Mouse (Mus musculus) stomach, embryonic 15.5 days (tissue): ENCODE measurements around the gene Fez2. TPM values are rescaled to one million over a fixed set of nuclear protein-coding genes. Genes with fewer than 3 reads are reported as not detected.

ENCODE experiments used
- ATAC-seq: fragments of 200-750 bp; cut with Nextera tagmentation; 2 replicates; pipeline ENCODE4 v1.8.0; 2017; ENCODE audit warnings: low read depth, moderate number of reproducible peaks, moderate TSS enrichment; ENCODE audit not compliant: insufficient read depth, low FRiP score
- H3K27ac ChIP-seq: fragments of 300-500 bp; sonication (generic); 2 replicates; pipeline ENCODE4 v1.5.1; 2015; ENCODE audit warnings: mild to moderate bottlenecking, inconsistent platforms
- H3K27me3 ChIP-seq: fragments of 300-500 bp; sonication (generic); replicated peaks from 2 replicates; pipeline ENCODE4 v1.6.1; 2015; ENCODE audit warnings: inconsistent platforms
- H3K36me3 ChIP-seq: fragments of 300-500 bp; sonication (generic); 2 replicates; pipeline ENCODE4 v1.6.1; 2015; ENCODE audit warnings: inconsistent platforms
- H3K4me1 ChIP-seq: fragments of 300-500 bp; sonication (generic); 2 replicates; pipeline ENCODE4 v1.6.1; 2015; ENCODE audit warnings: inconsistent platforms
- H3K4me2 ChIP-seq: fragments of 300-500 bp; sonication (generic); 2 replicates; pipeline ENCODE4 v1.6.1; 2015; ENCODE audit warnings: mild to moderate bottlenecking, inconsistent platforms
- H3K4me3 ChIP-seq: fragments of 300-500 bp; sonication (generic); replicated peaks from 2 replicates; pipeline ENCODE4 v1.5.1; 2015; ENCODE audit warnings: inconsistent platforms
- H3K9ac ChIP-seq: fragments of 300-500 bp; sonication (generic); 2 replicates; pipeline ENCODE4 v1.6.1; 2015; ENCODE audit warnings: inconsistent platforms
- H3K9me3 ChIP-seq: fragments of 300-500 bp; sonication (generic); 2 replicates; pipeline ENCODE4 v1.6.1; 2016; ENCODE audit warnings: inconsistent platforms
- WGBS: fragments of 180-500 bp; shearing (Covaris S2); methylation state at CpG from one replicate; pipeline ENCODE4 v1.1.7; 2015; 5-methylcytosine and 5-hydroxymethylcytosine counted together
- polyA plus RNA-seq: library from polyadenylated mRNA; unstranded; fragments of >200 nt; fragmentation: Nextera tagmentation; extraction: Ambion mirVana; gene quantifications from 2 replicates; pipeline ENCODE4 v1.2.1, GENCODE M21; 2015

Fez2 gene
- polyA plus RNA-seq, 1 experiment from 2014 or later, result 39.6 TPM

DNA sequence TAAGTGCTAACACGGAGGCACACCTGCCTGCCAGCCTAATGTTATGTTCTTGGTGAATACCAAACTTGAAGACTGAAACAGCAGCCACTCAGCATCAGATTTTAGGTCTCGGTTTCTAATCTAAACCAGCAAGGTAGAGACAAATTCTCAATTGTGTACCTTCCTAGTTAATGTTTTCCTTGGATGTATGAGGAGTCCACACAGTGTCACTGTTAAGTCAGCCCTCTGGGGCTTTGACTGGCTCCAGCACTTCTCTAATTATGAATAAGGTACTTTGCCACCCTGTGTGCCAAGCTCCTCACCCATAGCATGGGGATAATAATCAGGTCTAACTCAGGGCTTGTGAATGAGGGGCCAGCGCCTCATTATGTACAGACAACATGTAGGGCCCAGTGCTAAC is 35.6 kb downstream of the Fez2 start:
- Histone ChIP-seq H3K4me2 (no peak overlapping the region), H3K9me3 (no peaks in the 10 kb centered on the region), H3K4me1 (no peaks in the 10 kb centered on the region), H3K27ac (no peak overlapping the region), H3K9ac (no peak overlapping the region), H3K36me3 (0 out of 2 replicates have a peak, but pooled peaks cover 9% of the 10 kb centered on the region), H3K4me3 (no peak overlapping the region), H3K27me3 (no peaks in the 10 kb centered on the region)
- 84% methylated on average over 3 of the region's 3 CpGs for WGBS
- ATAC-seq, result no peak

DNA sequence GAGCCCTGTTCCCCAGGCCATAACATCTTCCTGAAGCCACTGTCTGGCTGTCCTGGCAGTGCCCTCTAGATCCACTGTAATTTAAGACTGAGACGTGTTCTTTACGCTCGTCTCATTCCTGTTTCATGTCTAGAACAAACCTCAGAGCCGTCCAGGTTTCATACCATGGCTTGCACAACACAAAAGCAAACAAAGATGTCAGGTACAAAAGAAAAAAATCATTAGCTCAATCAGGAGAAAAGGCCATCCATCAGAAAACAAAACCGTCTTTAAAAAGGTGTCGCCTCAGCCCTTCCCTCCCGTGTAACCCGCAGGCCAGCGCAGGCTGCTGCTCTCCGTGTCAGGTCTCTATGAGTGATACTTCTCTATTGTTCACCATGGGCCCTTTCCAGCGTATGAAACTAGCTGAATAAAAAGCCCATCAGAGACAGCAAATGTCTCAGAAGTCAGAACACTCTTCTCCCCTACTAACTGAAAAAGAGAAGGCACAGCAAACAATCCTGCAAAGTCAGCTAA is 38.2 kb downstream of the Fez2 start:
- Histone ChIP-seq H3K4me2 (no peak overlapping the region), H3K36me3 (peaks cover 14% of the 10 kb centered on the region; the same call in 1 of the 2 replicates), H3K4me3 (no peak overlapping the region), H3K4me1 (no peaks in the 10 kb centered on the region), H3K27ac (no peak overlapping the region), H3K9ac (no peak overlapping the region), H3K9me3 (no peaks in the 10 kb centered on the region), H3K27me3 (no peaks in the 10 kb centered on the region)
- no peak for ATAC-seq
- WGBS, result 59% methylated on average over 11 of the region's 11 CpGs

DNA sequence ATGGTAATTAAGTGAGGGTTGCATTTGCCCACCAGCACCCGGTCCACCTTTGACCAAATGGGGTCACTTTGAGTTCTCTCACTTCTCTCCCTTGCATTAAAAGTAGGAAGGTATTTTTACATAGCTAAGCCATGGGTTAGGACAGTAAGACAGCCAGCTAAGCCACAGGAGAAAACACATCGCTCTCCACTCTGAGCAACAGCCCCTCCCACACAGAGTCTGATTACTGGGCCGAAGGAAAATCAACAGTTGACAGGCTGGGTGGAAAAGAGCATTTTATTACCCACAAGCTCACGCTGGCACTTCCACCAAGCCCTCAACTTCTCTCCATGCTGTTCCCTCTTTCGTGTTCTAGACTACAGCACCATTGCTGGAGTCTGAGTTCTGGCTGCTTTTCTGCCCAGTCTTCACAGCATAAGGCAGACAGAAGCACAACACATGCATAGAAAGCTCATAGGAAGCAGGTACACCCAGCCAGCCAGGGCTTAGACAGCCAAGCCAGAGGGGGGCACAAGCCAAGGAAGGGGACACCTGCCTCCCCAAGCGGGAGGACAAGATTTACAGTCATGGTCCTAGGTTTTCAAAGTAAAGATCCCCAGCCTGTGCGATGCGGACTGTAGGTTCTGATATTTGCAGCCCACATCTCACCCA is 38.7 kb downstream of the Fez2 start:
- Histone ChIP-seq H3K4me2 (no peak overlapping the region), H3K36me3 (peaks cover 14% of the 10 kb centered on the region; the same call in 1 of the 2 replicates), H3K9ac (no peak overlapping the region), H3K27ac (no peak overlapping the region), H3K27me3 (no peaks in the 10 kb centered on the region), H3K4me3 (no peak overlapping the region), H3K9me3 (no peaks in the 10 kb centered on the region), H3K4me1 (no peaks in the 10 kb centered on the region)
- WGBS, result 75% methylated on average over 8 of the region's 8 CpGs
- no peak for ATAC-seq

DNA sequence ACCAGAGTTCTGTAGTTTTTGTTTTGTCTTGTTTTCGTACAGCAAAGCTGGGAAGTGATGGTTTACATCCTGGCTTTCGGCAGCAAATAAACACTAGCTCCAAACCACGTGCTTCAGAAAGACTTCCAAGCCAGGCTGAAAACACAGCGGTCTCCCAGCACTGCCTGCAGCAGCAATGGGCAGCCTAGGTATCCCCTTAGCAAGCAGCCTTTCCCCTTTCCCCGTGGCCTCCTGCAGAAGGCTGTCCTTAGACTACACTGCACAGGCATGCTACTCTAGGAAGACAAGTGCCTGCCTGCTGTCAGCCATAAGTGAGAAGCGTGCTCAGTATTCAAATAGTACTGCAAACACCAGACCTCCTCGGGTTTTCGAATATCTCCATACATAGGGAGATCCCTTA is 41.4 kb downstream of the Fez2 start:
- no peak for ATAC-seq
- Histone ChIP-seq H3K9me3 (no peaks in the 10 kb centered on the region), H3K27ac (no peak overlapping the region), H3K36me3 (peaks cover 14% of the 10 kb centered on the region; the same call in 1 of the 2 replicates), H3K4me1 (no peaks in the 10 kb centered on the region), H3K4me3 (no peak overlapping the region), H3K4me2 (no peak overlapping the region), H3K9ac (no peak overlapping the region), H3K27me3 (no peaks in the 10 kb centered on the region)
- 55% methylated on average over 8 of the region's 8 CpGs for WGBS

DNA sequence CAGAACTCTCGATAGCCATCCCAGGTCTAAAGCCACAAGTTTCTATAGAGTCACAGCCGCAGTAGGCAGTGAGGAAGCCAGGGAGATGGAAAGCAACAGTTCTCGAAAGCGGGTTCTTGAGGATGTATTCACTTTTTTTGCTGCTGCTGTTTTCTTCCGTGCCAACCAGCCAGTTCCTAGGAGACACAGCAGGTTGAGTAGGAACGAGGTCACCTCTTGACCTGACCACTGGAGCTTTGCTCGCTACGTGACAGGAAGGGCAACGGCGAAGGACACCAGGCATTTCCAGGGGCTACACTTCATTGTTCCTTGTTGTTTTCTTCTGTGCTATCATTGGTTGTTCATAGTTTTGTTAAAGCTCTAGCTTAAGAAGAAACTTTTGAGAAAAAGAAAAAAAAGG is 43.2 kb downstream of the Fez2 start:
- 78% methylated on average over 10 of the region's 10 CpGs for WGBS
- H3K27me3 ChIP-seq, result no peaks in the 10 kb centered on the region
- H3K4me2 ChIP-seq, result no peak overlapping the region
- peaks cover 14% of the 10 kb centered on the region; the same call in 1 of the 2 replicates for H3K36me3 ChIP-seq
- no peak overlapping the region for H3K9ac ChIP-seq
- no peaks in the 10 kb centered on the region for H3K9me3 ChIP-seq
- H3K4me1 ChIP-seq, result no peaks in the 10 kb centered on the region
- H3K4me3 ChIP-seq, result no peak overlapping the region
- no peak for ATAC-seq
- H3K27ac ChIP-seq, result no peak overlapping the region

DNA sequence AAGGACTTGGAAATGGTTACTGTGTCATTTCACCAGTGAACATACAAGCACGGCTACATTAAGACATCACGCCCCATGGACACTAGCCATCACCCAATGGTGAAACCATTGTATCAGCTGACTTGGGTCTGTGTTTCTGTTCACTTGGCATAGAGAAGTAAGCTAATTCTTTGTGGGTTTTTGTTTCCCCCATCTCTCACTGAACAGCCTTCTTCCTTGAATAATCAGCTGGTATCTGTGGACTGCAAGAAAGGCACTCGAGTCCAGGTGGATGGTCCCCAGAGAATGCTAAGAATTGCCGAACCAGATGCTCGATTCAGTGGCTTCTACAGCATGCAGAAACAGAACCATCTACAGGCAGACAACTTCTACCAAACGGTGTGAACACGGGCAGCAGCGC is 44.1 kb downstream of the Fez2 start:
- H3K4me3 ChIP-seq, result no peak overlapping the region
- H3K27me3 ChIP-seq, result no peaks in the 10 kb centered on the region
- peaks cover 17% of the 10 kb centered on the region; the same call in 1 of the 2 replicates for H3K36me3 ChIP-seq
- no peaks in the 10 kb centered on the region for H3K9me3 ChIP-seq
- H3K4me1 ChIP-seq, result no peaks in the 10 kb centered on the region
- no peak for ATAC-seq
- 88% methylated on average over 8 of the region's 8 CpGs for WGBS
- no peak overlapping the region for H3K4me2 ChIP-seq
- H3K9ac ChIP-seq, result no peak overlapping the region
- no peak overlapping the region for H3K27ac ChIP-seq

DNA sequence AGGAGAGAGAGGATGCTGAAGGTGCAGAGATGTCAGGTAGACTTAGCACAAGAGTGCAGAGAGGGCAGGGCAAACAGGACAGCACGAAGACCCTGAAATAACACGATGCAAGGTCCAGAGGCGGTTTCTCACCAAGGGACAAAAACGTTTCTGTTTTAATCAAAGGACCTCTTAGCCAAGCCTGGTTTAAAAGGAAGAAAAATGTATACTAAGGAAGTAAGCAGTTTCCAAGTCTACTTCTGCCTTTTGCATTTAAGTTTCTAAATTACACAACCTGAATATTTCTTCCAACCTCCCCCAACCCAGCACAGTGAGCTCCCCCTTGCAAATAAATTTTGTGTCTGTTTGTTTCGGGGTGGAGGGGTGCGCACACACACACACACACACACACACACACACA is 44.8 kb downstream of the Fez2 start:
- no peak overlapping the region for H3K4me3 ChIP-seq
- no peak overlapping the region for H3K9ac ChIP-seq
- H3K4me2 ChIP-seq, result no peak overlapping the region
- H3K27ac ChIP-seq, result no peak overlapping the region
- H3K36me3 ChIP-seq, result peaks cover 15% of the 10 kb centered on the region; the same call in 1 of the 2 replicates
- no peaks in the 10 kb centered on the region for H3K4me1 ChIP-seq
- no peaks in the 10 kb centered on the region for H3K9me3 ChIP-seq
- no peak for ATAC-seq
- 84% methylated on average over 6 of the region's 6 CpGs for WGBS
- no peaks in the 10 kb centered on the region for H3K27me3 ChIP-seq

DNA sequence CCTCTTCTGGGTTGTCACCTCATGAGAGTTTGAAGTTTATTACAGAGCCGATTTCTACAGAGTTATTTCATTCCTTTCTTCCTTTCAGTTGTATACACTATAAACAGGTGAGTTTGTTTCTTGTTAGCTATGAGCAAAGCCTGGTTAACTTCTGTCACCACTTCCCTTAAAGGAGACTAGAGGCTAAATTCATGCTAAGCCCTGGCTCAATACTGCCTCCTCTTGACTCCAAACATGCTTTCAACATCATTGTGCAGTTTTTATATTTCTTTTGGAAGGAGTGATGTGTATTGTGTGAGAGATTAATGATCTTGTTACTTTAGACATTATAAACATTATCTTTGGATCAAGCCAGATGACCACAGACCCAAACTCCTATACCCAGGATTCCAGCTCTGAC is 47.5 kb downstream of the Fez2 start:
- peaks cover 12% of the 10 kb centered on the region for H3K36me3 ChIP-seq
- 67% methylated on average over 1 of the region's 1 CpGs for WGBS
- no peaks in the 10 kb centered on the region for H3K4me1 ChIP-seq

DNA sequence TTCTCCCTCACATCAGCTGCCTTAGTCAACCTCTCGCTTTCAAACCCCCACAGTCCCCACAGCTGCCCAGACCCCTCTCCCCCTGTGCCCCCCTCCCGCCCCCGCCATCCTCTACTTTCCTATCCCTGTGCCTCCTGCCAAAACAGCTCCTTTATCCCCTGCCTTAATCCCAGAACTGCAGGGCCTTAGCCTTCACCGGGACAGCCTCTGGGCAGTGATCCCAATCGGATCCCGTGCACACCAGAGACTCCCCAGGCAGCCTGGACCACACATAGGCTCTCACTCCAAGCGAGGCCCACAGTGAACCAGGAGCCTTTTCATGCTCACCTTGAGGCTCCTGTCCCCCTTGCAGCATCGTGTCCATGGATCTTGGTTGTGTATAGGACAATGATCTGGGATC is 49.5 kb downstream of the Fez2 start:
- WGBS, result 82% methylated on average over 8 of the region's 8 CpGs
- no peaks in the 10 kb centered on the region for H3K27me3 ChIP-seq
- ATAC-seq, result 0 out of 2 replicates have a peak, but pooled peaks have one; percentile 43
- H3K9me3 ChIP-seq, result no peaks in the 10 kb centered on the region
- H3K4me2 ChIP-seq, result no peak overlapping the region
- H3K4me3 ChIP-seq, result no peak overlapping the region
- no peaks in the 10 kb centered on the region for H3K4me1 ChIP-seq
- H3K36me3 ChIP-seq, result peaks cover 12% of the 10 kb centered on the region
- no peak overlapping the region for H3K27ac ChIP-seq
- no peak overlapping the region for H3K9ac ChIP-seq

More for the DNA sequence above, 47.5 kb downstream of the Fez2 start:
- Histone ChIP-seq H3K4me2 (no peak overlapping the region), H3K9ac (no peak overlapping the region), H3K4me3 (no peak overlapping the region), H3K27ac (no peak overlapping the region), H3K9me3 (no peaks in the 10 kb centered on the region), H3K27me3 (no peaks in the 10 kb centered on the region)
- ATAC-seq, result no peak

DNA sequence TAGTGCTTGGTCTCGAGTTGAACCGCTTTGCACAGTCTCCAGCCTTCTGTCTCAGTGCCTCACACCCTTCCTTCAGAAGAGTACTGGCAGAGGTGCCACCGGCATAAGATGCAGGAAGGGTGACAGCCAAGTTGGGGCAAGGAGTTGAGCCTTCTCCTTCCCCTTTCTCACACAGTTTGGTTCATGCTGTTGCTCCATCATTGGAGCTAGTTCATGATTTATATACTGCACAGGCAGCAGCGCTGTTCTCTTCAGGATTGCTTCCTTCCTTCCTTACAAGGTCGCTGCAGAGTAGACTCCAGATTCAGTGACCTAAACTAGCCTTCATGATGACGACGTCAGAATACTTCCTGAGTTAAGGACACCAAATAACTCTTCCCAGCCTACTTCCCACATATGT is 51.9 kb downstream of the Fez2 start:
- ATAC-seq, result no peak
- peaks cover 12% of the 10 kb centered on the region for H3K36me3 ChIP-seq
- 72% methylated on average over 7 of the region's 7 CpGs for WGBS
- no peak overlapping the region for H3K4me3 ChIP-seq
- no peaks in the 10 kb centered on the region for H3K27me3 ChIP-seq
- H3K9ac ChIP-seq, result no peak overlapping the region
- no peaks in the 10 kb centered on the region for H3K9me3 ChIP-seq
- no peak overlapping the region for H3K4me2 ChIP-seq
- no peaks in the 10 kb centered on the region for H3K4me1 ChIP-seq
- H3K27ac ChIP-seq, result no peak overlapping the region

DNA sequence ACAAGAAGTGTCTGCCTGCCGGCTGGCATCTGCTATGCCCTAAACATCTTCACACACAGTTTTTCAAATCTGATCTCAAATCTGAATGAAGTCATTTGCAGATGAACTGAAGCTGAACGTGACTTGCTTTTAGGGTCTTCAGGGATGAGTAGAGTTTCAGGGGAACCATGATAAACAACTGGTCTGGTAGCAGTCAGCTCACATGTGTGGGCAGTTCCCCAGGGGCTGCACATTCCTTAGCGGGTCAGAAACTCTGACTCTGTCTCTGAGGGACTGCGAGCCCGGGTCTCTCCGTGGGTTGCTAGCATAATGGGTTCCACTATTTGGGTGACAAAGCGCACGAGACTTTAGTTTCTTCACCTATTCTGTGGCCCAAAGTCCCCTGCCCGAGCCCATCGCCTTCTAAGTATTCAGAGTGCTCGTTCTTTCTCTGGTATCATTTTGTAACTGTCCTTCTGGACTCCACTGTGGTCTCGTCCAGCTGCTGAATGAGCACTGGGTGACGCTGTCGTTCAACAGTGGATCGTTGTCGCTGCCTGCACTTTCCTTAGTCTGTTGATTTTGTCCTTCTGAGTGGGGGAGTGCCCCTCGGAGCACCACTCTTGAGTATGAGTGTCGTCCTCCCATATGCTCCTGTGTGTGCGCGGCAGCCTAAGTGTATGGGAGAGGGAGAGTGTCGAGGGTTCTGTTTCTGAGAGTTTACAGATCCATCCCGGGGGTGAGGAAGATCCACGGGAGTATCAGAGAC is 53.2 kb downstream of the Fez2 start:
- no peaks in the 10 kb centered on the region for H3K9me3 ChIP-seq
- no peak overlapping the region for H3K27ac ChIP-seq
- peaks cover 12% of the 10 kb centered on the region for H3K36me3 ChIP-seq
- H3K27me3 ChIP-seq, result no peaks in the 10 kb centered on the region
- no peak overlapping the region for H3K9ac ChIP-seq
- no peak for ATAC-seq
- 86% methylated on average over 23 of the region's 23 CpGs for WGBS
- no peaks in the 10 kb centered on the region for H3K4me1 ChIP-seq
- H3K4me2 ChIP-seq, result no peak overlapping the region
- no peak overlapping the region for H3K4me3 ChIP-seq
